Mouse (Mus musculus) spleen, postnatal 10 days (tissue): Measurements from ENCODE around the gene Ripply3.
"Not testable (repeated sequence)": the region's sequence is repeated elsewhere in the genome, so short reads cannot be mapped to it uniquely, and the experiment has no call there.

Experiments
- DNase-seq, 2 experiments: peaks; one replicate each; pipeline ENCODE4 v3.0.0; 2021 to 2022; ENCODE audit warnings: low spot score in 2 of 2

Gene Ripply3

DNA sequence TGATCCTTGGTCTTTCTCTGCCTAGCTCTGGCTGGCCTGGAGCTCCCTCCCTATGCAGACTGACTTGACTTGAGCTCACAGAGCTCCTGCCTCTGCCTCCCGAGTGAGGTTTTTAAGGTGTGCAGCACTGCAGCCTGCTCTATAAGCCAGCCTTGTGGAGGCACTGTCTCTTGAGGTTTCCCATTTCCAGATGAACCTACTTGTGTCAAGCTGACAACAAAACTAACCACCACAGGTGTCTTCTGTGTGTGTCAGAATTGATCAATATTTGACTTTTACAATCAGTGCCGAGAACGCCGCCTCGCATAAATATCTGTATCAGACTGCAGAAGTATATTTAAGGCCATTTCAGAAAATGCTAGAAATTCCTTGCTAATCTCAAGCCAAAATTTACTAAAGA is 13.6 kb upstream of the Ripply3 start:
- no peak for DNase-seq

DNA sequence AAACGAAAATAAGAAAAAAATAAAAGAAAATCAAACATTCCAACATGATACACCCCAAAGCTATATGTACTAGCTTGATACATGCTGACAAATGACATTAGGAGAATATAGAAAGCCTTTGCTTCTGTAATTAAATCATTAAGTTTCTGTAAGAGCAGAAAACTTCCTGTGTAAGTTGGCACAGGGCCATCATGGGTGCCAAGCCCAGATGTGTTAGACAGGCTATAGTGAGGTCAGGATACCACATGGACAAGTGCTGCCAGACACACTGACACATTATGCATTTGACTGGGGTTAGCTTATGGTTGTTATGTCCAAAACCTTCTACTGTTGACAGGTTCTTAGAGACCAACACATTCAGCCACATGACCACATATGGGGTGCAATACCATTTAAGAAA is 13.0 kb upstream of the Ripply3 start:
- DNase-seq: no peak

DNA sequence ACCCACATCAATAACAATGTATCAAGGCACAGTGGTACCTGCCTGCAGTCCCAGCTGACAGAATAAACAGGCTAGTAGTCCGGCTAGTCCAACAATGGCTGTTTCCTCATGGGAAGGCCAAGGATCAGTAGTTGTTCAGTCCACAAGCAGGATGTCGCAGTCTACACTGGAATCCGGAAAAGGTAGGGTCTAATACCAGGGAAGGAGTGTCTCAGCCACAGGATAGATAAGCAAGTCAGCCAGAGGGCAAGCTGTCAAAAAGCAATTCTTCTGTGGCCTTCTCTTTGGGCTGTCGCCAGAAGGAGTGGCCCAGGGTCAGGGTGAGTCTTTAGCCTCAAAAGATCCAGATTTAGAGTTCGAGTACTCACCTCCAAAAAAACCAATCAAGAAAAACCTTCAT is 10.5 kb upstream of the Ripply3 start:
- DNase-seq: no peak

- DNase-seq: no peak
These were observed 8.0 kb upstream of the Ripply3 start for GRCm38 (mm10) chr16:94320223-94320622.

- no peak for DNase-seq
These were observed 4.5 kb upstream of the Ripply3 start for GRCm38 (mm10) chr16:94323681-94324080.

DNA sequence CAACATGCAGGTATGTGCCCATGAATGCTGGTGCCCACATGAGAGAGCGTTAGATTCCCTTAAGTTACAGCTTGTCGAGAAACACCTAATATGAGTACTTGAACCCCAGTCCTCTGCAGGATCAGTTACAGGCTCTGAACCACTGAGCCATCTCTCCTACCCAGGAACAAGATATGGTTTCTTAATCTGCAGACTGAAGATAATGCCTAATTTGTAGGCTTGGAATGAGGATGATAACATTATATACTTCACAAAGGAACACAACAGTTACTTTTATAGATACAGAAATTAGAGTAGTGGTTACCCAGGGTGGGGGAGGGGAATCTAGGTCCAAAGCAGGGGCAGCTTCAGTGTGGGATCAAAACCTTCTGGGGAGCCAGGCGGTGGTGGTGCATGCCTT is 2.2 kb upstream of the Ripply3 start:
- DNase-seq: no peak

GRCm38 (mm10) chr16:94328881-94329867 is 954 bp downstream of the Ripply3 start:
- DNase-seq: no peak

DNA sequence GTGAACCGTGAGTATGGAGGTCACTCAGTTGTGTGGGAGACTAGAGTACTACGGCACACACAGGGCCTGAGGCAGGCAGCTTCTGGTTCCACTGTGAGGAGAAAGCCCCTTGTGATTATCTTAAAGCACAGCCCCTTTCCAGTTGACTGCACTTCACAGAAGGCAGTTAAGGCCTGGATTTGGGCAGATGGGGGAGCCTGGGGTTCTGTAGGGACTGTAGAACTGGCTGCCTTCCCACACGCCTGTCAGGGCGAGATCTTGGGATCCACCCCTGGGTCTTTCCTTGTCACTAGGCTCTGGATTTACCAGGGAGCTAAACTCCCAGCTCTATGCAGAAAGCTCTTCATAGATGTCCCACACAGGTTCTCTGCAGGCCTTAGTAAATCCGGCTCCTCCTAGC is 2.2 kb downstream of the Ripply3 start:
- DNase-seq: no peak

GRCm38 (mm10) chr16:94331233-94331885 is 3.1 kb downstream of the Ripply3 start:
- DNase-seq: no peak

- peak; percentile 68 to 87 for DNase-seq
These were observed 3.6 kb downstream of the Ripply3 start for GRCm38 (mm10) chr16:94331886-94332252.

DNA sequence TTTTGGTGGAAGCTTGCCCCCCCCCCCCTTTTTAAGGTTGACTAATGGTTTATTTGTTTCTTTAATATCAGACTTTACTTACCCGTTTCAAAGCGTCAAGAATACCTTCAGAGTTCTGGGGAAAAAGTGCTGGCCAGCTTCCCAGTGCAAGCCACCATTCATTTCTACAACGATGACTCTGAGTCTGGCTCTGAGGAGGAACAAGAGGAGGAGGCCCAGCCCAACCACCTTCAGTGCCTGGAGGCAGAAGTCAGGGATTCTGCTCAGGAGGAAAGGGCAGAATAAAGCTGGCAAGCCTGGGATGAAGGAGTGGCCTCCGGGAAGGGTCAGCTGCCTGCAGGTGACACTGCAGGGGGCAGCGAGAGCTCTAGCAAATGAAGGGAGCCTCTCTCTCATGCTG is 7.4 kb downstream of the Ripply3 start:
- no peak for DNase-seq

DNA sequence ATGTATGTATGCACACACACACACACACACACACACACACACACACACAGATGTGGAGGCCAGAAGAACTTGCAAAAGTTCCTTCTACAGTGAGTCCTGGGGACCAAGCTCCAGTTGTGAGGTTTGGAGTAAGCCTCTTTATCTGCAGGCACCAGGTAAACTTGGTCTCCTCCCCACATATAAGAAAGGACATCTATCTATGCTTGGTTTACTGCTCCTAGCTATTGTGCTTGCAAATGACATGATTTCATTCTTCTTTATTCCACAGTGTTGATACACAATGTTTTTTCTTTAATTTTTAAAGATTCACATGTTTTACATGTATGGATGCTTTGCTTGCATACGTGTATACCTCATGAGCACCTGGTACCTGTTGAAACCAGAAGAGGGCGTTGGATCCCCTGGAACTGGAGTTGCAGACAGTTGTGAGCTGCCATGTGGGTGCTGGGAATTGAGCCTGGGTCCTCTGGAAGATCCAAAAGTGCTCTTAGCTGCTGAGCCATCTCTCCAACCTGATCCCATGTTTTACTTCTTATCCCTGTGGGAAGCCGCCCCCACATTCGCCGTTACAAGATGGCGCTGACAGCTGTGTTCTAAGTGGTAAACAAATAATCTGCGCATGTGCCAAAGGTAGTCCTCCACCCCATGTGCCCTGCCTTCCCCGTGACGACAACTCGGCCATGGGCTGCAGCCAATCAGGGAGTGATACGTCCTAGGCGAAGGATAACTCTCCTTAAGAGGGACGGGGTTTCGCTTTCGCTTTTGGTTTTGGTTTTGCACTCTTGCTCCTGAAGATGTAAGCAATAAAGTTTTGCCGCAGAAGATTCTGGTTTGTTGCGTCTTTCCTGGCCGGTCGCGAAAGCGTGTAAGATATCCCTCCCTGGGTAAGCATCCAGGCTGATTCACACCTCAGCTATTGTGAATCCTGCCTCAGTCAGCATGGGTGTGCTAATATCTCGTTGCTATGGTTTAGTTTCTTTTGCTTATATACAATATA is 11.2 kb downstream of the Ripply3 start:
- not testable (repeated sequence) for DNase-seq

GRCm38 (mm10) chr16:94345733-94346132 is 17.5 kb downstream of the Ripply3 start:
- DNase-seq: no peak

GRCm38 (mm10) chr16:94347080-94347731 is 19.0 kb downstream of the Ripply3 start:
- no peak for DNase-seq

- DNase-seq: no peak
These were observed 20.6 kb downstream of the Ripply3 start for GRCm38 (mm10) chr16:94348779-94349178.

DNA sequence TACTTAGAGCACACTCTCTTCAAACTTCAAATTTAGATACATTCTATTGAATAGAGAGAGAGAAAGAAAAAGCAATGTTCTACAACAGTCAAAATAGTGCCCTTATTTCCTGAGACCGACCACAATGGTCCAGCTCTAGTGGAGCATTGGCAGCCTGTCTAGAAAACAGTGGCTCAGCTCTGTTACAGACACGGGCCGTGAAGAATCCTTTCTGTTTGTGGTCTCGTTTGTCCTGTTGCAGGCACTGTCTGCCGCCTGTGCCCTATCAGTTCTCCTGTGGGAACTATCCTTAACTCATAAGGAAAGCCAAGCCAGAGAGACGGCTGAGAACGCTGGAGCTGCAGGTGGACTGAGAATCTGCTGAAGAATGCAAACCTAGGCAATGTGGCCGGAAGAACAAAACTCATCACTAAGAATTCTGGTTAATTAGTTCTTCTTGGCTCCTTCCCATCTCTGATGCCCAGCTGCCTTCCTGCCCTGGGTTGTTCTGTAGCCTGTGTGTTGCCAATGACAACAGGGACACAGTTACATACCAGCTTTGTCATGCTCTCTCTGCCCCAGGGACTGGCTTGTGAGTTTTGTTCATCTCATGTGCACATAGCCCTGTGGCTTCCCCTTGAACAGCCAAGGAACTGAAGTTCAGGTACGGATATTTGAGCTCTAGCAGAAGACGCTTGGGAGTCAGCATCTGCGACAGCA is 21.5 kb downstream of the Ripply3 start:
- no peak for DNase-seq

- DNase-seq: peak in 1 of 2 experiments; percentile 26
These were observed 22.1 kb downstream of the Ripply3 start for GRCm38 (mm10) chr16:94350287-94350677.

- peak in 1 of 2 experiments; percentile 43 for DNase-seq
These were observed 26.2 kb downstream of the Ripply3 start for GRCm38 (mm10) chr16:94354450-94354849.

DNA sequence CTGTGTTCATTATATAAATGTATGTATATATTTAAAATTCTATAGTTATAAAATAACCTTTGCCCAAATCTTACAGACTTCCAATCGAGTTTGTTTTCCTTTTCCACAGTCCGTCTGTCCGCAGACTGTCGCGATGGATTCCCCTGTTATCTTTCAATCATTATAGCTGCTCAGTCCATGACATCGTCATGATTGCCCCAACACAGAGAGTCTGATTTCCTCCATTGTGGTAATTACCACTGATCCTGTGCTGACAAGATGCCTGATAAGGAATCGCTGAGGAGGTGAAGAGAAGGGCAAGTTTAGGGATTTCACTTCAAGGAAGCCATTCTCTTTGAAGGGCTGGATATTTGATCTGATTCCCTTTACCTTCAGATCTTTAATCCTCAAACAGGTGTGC is 27.8 kb downstream of the Ripply3 start:
- DNase-seq: no peak

GRCm38 (mm10) chr16:94356776-94357494 is 28.7 kb downstream of the Ripply3 start:
- DNase-seq: no peak
